Mouse (Mus musculus) megakaryocyte-erythroid progenitor cell, adult 5-6 weeks (primary cell): Measurements from ENCODE around the gene Dlx6. TPM values are rescaled to one million over a fixed set of nuclear protein-coding genes. Genes with fewer than 3 reads are reported as not detected.
A peak's percentile ranks its signal among the peaks of the same experiment; 100 is the strongest.

Experiments
- ATAC-seq: replicated peaks from 2 replicates; pipeline ENCODE4 v1.8.0; 2016; ENCODE audit warnings: mild to moderate bottlenecking, inconsistent platforms; ENCODE audit not compliant: severe bottlenecking, poor library complexity, low FRiP score, low TSS enrichment
- total RNA-seq, 2 experiments: library from RNA; stranded (forward) in 1 of 2; stranded (reverse) in 1 of 2; fragments of 200-1000, 215-1000 nt in 1 of 2; fragments of >200 nt in 1 of 2; fragmentation: Nextera tagmentation in 1 of 2; gene quantifications; 2 replicates each; pipeline ENCODE4 v1.2.3; 2014 to 2017

The Dlx6 gene
- total RNA-seq (2014; fragmentation: Nextera tagmentation) (not detected in 2 replicates), total RNA-seq (2017) (not detected in 2 replicates)

DNA sequence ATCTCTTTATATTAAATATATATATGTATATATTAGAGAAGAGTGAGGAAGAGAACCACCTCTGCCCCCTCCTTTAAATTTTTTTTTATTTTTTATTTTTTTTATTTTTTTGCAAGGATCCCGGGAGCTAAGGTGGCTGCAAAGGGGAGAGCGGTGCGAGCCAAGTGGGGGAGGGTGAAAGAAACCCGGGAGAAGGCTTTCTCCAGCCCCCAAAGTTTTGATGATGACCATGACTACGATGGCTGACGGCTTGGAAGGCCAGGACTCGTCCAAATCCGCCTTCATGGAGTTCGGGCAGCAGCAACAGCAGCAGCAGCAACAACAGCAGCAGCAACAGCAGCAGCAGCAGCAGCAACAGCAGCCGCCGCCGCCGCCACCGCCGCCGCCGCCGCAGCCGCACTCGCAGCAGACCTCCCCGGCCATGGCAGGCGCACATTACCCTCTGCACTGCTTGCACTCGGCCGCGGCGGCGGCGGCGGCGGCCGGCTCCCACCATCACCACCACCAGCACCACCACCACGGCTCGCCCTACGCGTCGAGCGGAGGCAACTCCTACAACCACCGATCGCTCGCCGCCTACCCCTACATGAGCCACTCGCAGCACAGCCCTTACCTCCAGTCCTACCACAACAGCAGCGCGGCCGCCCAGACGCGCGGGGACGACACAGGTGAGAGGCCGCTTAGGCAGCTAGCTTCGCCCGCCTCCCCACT lies at the start of gene Dlx6:
Gene Dlx6 (plus strand): TSS at position 175 of the 711 bp plus-strand sequence.
- 0 out of 2 replicates have a peak, but pooled peaks have one; percentile 42 for ATAC-seq

DNA sequence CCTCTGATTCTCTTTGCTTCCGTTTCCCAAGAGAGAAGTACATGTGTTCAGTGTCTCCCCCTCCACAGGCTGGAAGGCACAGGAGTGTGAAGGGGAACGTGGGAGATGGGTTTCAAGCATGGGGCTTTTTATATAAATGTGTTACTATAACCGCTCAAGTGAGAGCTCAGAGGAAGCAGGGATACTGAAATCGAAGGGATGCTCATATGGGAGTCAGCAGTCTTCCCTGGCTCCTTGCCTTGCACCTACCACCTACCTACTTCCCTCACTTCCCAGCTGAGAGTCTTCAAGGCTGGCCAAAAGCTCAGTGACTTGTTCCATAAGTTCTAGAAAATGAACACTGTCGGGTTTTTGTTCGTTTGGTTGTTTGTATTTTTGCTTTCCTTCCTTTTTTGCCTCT lies 46.3 kb upstream of the Dlx6 start:
- ATAC-seq, result no peak

DNA sequence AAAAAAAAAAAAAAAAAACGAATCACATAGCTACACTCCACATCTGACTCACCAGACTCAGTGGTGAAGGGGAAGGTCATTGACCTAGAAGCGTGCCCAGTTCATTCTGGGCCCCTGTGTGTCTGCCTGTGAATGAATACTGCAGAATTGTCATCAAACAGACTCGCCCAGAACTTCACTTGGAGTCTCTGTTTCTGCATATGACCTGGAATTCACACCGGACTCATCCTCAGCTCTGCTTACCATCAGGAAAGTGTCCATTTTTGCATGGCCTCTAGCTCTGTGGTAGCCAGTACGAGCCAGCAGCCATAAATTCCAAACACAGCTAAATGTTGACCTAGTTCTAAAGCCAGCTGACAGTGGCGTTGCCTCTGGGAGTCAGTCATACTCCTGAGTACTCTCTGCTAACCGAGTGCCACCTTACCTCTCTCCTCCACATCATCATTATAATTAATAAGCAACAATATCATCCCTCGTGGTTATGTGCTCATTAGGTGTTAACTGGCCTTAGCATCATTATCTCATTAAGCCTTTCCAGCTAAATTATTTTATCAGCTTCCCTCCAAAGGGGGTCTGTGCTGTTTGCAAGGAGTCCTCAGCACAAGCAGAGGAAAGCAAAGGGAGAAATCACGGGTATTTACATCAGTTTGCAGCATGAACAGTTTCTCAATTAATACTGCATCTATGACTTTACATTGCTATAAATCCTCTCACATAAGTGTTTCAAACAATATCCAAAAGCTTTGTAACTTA lies 44.9 kb upstream of the Dlx6 start:
- no peak for ATAC-seq

DNA sequence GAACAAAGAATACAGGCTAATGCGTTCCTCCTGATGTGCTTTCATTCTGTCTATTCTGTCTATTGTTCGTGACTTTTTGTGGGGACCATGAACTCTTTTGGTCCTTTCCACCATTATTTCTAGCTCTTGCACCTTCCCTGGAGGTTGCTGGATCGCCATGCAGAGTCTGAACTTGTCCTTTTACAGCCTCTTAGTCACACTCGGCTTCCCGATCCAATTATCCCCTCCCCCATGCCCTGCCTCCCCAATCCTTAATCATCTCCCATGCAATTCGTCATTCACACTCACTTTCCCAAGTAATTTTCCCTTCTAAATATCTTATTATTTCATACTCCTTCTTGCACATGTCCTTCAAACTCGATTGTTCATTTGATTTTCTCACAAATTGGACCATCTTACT lies 44.0 kb upstream of the Dlx6 start:
- ATAC-seq, result no peak

DNA sequence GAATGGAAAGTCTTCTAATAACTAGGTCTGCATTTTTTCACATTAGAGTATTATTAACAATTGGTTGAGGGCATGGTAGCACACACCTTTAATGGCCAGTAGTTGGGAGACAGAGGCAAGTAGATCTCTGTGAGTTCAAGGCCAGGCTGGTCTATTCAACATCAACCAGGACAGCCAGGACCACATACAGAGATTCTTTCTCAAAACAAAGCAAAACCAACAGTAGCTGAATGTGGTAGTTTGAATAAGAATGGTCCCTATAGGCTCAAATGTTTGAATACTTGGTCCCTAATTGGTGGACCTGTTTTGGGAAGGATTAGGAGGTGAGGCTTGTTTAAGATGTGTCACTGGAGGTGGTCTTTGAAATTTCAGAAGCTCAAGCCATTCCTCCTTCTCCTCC lies 37.8 kb upstream of the Dlx6 start:
- no peak for ATAC-seq

DNA sequence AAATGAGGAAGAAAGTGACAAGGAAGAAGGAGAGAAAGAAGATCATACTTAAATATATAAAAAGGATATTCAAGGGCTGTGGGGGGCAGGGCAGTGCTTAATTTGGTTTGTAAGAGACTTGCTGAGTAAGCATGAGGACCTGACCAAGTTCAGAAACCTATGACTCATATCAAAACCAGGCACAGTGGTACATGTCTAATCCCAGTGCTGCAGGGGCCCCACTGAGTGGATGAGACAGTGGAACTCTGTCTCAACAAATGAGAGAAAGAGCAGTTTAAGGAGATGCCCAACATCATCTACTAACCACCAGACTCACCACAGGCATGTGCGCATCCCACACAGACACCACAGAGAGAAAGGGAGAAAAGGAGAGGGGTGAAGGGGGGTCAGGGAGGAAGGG lies 36.3 kb upstream of the Dlx6 start:
- ATAC-seq, result no peak

DNA sequence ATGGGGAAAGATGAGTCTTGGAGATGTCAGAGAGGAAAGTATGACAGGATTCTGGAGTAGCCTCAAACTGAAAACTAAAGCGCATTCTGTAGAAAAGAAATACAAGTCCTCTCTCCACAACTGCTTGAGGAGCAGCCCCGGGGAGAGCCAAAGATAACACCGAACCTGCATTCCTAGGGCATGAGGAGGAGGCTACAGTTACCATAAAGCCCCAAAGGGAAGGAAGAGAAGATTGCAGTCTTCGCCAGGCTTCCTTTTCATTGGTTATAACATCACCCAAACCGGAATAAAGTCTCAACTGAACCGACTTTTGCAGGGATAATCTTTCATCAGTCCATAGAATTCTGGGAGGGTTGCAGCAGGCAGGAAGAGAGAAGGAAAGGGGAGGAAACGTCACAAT lies 32.7 kb upstream of the Dlx6 start:
- no peak for ATAC-seq

DNA sequence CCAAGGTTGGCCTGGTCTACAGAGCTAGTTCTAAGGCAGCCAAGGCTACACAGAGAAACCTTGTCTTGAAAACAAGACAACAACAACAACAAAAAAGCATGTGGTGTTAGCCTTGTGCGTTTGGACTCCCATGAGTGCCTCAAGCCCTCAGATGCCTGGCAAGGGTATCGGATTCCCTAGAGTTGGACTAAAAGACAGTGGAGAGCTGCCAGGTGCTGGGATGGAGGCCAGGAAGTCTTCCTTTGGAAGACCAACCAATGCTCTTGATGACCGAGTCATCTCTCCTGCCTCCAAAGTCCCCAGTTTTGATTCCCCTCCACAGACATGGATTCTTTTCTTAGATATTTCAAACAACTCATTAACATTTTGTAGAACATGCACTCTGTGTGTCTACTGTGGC lies 29.8 kb upstream of the Dlx6 start:
- ATAC-seq, result no peak

DNA sequence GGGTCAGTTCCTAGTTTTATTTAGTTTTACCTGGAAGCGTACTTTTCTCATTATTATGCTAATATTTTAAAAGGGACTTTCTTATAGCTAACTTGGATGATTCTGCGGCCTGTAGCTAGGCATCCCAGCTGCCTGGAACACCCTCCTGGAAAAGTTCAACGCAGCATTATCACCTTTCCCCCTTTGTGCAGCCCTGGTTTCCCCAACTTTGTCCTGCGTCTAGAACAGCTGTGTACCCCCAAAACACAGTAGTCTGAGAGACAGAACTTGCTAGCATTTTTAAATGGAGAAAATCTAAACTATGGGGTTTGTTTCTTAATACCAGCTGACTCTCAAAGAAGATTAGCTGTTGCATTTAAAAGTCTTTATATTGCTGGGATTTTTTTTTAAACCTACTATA lies 14.6 kb upstream of the Dlx6 start:
- no peak for ATAC-seq

DNA sequence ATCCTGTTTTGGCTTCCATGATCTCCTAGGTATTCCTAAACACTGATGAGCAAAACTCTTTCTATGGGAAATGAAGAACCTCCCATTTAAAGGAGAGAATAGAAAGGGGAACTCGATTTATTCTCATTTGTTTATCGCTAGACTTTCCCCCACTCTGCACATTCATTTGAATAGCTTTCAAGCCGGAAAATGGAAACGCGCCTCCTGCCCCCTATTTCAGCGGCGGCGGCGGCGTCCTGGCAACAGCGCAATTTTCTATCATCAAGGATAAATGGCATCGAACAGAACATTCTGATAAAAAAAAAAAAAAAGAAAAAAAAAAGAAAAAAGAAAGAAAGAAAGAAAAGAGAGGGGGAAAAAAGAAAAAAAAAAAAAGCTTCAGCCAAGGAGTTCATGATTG lies 13.4 kb upstream of the Dlx6 start:
- ATAC-seq, result no peak

DNA sequence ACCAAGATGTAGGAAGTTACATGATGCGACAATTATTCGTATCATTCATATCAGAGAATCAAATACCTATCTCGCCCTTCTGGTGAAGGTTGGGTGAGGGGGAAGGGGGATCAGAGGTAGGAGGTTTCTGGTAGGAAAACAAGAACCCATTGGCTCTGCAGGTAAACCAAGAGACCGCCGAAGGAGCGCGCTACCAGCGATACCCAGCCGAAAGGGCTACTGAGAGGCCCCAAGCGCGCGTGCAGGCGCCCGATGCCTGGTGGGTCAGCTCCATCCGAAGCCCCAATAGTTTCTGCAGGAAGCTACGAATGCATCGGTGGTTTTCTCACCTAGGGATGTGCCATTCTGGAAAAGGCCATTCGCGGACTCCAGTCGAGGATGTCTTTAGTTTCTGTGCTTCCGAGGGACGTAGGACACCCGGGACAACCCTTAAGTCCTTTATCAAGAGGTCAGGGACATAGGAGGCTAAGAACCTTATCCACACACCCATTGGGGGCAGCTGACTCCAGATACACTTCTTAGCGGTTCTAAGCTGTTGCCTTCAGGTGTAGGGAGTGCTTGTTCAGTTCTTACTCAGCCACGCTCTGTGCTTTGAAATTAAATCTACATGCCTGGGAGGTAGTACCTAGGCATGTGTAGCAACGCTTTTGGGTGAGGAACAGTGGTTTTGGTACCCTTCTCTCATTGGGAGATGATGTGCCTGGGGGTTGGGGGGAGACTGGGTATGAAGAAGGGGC lies 12.6 kb upstream of the Dlx6 start:
- ATAC-seq, result no peak

DNA sequence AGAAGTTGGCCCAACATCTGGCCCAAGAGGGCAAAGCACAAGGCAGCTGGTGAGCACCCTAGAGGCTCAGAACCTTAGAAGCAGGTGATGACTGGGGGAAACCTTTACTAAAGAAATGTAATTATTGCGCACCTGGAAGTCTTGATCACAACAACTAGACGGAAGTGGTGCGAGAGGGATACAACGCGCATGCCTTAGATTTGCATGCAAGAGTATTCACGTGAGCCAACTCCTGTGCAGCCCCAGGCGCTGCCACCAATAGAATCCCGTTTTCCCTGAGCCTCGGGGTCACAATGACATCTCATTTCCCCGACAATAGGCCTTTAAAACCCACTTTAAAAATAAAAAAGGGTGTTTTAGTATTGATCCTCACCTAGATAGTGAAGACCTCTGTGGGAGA lies 12.0 kb upstream of the Dlx6 start:
- ATAC-seq, result no peak

DNA sequence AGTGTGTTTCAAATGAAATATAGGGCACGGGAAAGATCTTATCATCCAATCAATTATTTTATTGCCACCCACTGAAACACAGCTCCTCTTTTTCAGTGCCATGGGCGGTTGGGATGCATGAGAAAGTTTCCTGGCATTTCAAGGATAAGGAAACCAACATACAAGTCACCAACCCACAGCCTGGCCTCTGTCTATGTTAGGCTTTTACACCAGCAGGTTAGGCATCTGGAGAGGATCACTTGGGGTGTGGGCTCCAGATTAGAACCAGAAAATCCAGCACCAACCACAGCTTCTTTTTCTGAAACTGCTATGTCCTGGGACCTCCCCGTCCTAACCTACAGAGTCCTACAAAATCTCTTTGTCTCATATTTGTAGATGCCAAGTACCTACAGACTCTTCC lies 10.2 kb upstream of the Dlx6 start:
- ATAC-seq, result no peak

DNA sequence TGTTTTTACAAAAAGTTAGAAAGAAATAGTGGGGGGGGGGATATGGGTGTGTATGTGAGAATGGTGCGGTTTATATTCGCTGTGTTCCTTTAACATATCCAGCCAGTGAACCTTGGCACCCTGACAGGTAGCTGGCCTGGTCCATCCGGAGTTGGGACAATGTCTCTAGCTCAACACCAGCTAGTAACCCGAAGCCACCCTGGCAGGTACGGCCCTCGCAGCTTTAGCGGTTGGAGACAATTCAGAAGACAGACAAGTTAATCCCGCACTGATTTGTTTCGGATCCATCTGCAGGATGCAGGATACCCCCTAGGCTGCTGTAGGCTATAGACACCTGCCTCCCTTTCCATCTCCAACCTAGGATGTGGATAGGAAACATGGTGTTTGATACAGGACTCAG lies 9.0 kb upstream of the Dlx6 start:
- no peak for ATAC-seq

DNA sequence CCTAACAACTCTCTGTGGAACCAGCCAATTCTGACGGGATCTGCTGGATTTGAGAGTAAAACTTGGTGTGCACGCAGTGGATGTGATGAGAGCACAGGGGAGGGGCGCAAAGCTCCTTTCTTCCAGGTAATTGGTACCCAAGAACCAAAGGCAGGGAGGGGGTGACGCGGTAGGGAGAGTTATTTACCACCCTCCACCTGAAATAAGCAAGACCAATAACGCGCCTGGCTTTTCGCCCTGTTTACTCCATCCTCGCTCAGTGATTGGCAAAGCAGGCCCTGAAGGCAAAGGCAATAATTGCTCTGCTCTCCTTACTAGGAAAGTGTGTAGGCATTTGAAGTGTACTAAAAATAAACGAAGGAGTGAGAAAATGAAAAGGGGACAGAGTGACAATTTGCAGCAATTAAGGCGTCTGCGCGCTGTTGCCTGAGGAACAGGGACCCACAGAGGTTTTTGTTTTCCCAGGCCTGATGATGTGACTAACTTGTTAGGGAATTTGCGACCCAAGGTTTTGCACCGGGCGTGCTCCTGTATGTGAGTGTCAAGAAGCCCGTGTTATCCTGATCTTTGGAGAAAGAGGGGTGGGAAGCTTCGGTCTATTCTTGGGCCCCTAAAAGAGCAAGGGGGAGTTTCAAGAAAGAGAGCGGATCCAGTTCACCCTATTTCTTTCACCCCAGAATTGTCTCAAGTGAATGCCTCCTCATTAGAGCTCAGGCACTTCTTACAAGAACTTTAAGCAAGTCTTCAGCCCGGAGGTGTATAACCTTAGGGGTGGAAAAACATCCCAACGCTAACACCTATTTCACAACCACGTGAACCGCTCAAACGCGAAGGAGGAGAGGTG lies 8.0 kb upstream of the Dlx6 start:
- ATAC-seq, result no peak

DNA sequence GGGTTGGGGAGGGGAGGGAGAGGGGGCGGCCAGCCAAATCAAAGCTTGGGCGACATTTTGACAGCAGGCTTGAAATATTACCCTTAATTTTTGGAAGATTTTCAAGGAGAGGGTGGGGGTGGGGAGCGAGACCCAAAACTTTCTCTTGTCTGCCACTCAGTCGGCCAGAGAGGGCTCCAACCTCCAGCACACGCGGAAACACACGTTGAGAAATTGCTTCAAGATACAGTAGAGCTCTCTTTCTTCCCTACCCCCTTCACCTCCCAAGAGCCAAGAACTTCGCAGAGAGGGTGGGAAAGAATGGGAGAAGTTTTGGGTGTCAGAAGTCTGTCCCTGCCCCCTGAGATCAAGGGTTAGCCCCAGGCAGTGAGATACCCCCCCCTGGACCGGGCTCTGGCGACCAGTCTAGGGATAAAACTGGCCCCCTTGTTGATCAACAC lies 7.4 kb upstream of the Dlx6 start:
- no peak for ATAC-seq

DNA sequence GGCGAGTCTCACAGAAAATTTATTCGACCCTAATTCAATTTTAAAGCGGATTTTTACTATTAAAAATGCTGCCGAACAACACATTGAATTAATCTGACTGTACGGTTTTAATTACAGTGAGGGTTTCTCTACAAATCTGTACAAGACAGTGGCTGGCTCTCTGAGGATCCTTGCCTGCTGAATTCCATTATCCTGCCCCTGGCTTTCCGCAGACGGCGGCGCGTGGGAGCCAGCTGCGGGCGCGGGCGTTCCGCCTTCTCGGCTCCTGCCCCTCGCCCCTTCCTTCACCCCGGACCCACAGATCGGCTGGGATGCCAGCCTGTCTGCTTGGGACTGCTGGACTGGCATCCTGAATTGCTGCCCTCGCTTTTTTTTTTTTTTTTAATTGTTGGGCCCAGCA lies 6.8 kb upstream of the Dlx6 start:
- ATAC-seq, result no peak

DNA sequence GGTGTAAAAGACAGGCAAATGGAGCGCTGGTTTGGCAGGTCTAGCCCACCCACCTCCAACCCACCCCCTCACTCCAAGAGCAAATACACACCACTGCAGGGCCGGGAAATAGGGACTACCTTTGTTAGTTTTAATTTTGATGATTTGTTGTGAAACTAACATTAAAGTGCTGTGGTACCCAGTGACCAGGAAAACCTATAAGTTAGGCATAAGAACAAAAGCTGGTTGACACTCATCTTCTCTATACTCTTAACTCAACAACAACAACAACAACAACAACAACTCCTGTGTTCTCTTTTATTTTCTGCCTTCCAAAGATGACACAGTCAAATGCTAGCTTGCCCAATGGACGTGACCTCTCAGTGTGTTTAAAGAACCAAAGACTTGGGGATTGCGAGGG lies 6.3 kb upstream of the Dlx6 start:
- no peak for ATAC-seq

DNA sequence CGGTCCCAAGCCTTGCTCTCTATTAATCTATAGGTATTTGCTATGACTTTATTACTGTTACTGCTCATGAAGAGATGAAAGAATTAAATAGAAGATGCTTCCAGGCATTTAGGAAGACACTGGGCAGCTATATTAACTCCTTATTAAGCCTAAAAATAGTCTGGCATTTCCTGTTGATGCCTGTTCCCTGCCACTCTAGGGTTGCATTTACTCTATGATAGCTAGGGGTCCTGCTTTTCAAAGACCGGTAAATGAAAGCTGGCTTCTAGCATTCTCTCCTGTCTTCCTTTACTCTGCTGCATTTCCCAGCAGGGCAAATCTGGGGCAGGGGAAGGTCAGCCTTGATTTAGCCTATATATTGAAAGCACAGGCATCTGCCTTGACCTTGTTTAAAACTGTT lies 5.4 kb upstream of the Dlx6 start:
- ATAC-seq, result no peak

DNA sequence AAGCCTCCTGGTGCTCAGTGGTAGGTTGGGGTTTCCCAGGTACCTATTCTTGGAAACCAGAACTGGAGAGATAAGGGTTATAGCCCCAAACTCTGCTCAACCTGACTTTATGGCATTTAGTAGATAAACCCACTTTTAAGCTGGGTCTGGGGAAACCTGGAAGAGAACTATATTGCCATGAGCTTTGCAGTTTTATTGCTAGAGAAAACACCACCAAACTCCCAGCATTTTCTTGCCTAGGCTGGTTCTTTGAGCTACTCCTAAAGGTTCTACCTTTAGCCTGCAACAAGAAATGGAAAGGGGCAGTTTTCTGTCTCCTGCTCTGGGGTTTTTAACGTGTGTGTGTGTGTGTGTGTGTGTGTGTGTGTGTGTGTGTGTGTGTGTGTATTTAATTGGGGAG lies 4.6 kb upstream of the Dlx6 start:
- no peak for ATAC-seq
